In genomic region chr7:24600941-24601597, GRCm38 (mm10) we compare ENCODE assay signal across 1 mouse cellular context.
A peak's percentile ranks its signal among the peaks of the same experiment; 100 is the strongest.
TF ChIP-seq lines count a peak whose summit lies in the region.

No protein-coding gene starts in this region.

TF ChIP-seq in MEL, 35 proteins besides CTCF, POLR2A, EP300 and RAD21 (continued from another document):
- 0 out of 2 replicates have a peak, but pooled peaks have one; percentile 40 for TF ChIP-seq SIN3A (IDR thresholded peaks at IDR 0.05; ENCODE audit: low read length)
- no peak for TF ChIP-seq MAFK (IDR thresholded peaks at IDR 0.05; ENCODE audit: borderline replicate concordance, low read depth, low read length)
- TF ChIP-seq TAL1 (IDR thresholded peaks at IDR 0.05; ENCODE audit: low read length) = no peak
- peak; percentile 98 for TF ChIP-seq SMC3 (IDR thresholded peaks at IDR 0.05; ENCODE audit: low read depth, low read length)
- TF ChIP-seq HCFC1 (IDR thresholded peaks at IDR 0.05; ENCODE audit: low read depth, low read length) = peak; percentile 66; the same call in 1 of the 2 replicates
- no peak for TF ChIP-seq GABPA (IDR thresholded peaks at IDR 0.05; ENCODE audit: low read depth, low read length)
- no peak for TF ChIP-seq RCOR1 (IDR thresholded peaks at IDR 0.05; ENCODE audit: low read depth, low read length)
- no peak for TF ChIP-seq MXI1 (IDR thresholded peaks at IDR 0.05; ENCODE audit: low read depth, low read length)
- TF ChIP-seq POLR2AphosphoS2 (IDR thresholded peaks at IDR 0.05; ENCODE audit: low read length) = no peak
- TF ChIP-seq E2F4 (IDR thresholded peaks at IDR 0.05; ENCODE audit: borderline replicate concordance, low read depth, low read length) = no peak
- TF ChIP-seq MAZ (IDR thresholded peaks at IDR 0.05; ENCODE audit: low read depth, low read length) = no peak; the same call in 1 of the 2 replicates
- no peak for TF ChIP-seq ZMIZ1 (IDR thresholded peaks at IDR 0.05; ENCODE audit: low read depth, low read length)
- no peak for TF ChIP-seq NELFE (IDR thresholded peaks at IDR 0.05; ENCODE audit: low read depth, low read length)
- TF ChIP-seq ZC3H11A (IDR thresholded peaks at IDR 0.05; ENCODE audit: low read depth, low read length) = peak; percentile 92
